Mouse (Mus musculus) spleen, adult 2 months (tissue): ENCODE results near the gene Anxa4. TPM values are rescaled to one million over a fixed set of nuclear protein-coding genes. Genes with fewer than 3 reads are reported as not detected.
A peak's percentile ranks its signal among the peaks of the same experiment; 100 is the strongest.

ENCODE experiments used
- DNase-seq, 2 experiments: peaks; one replicate each; pipeline versions ENCODE4 v3.0.0 to v3.0.0-alpha.2; 2012 to 2021; ENCODE audit warnings: low spot score in 2 of 2, low read depth in 1 of 2
- H3K27ac ChIP-seq: fragments of 200-500 bp; 2 replicates; pipeline ENCODE4 v1.5.1; 2012; ENCODE audit warnings: low read length, inconsistent platforms; ENCODE audit not compliant: insufficient read depth
- H3K27me3 ChIP-seq: fragments of 200-500 bp; 2 replicates; pipeline ENCODE4 v1.6.1; 2012; ENCODE audit warnings: mild to moderate bottlenecking, moderate library complexity, low read length, inconsistent platforms; ENCODE audit not compliant: control insufficient read depth, insufficient read depth
- H3K36me3 ChIP-seq: fragments of 200-500 bp; 2 replicates; pipeline ENCODE4 v1.6.1; 2012; ENCODE audit warnings: mild to moderate bottlenecking, low read length, inconsistent platforms; ENCODE audit not compliant: control insufficient read depth, insufficient read depth
- H3K4me1 ChIP-seq: fragments of 200-500 bp; 2 replicates; pipeline ENCODE4 v1.6.1; 2011; ENCODE audit warnings: inconsistent platforms; ENCODE audit not compliant: control insufficient read depth, insufficient read depth, insufficient read length
- H3K4me3 ChIP-seq: fragments of 200-500 bp; 2 replicates; pipeline ENCODE4 v1.5.1; 2011; ENCODE audit warnings: mild to moderate bottlenecking, inconsistent platforms; ENCODE audit not compliant: insufficient read depth, insufficient read length; ENCODE audit errors: extremely low read depth
- CTCF ChIP-seq: fragments of 200-500 bp; IDR thresholded peaks from 2 replicates; pipeline ENCODE4 v1.5.1; 2011; ENCODE audit warnings: mild to moderate bottlenecking, inconsistent platforms; ENCODE audit not compliant: insufficient read depth, insufficient read length, insufficient replicate concordance; ENCODE audit errors: extremely low read depth
- POLR2A ChIP-seq: fragments of 200-500 bp; IDR thresholded peaks from 2 replicates; pipeline ENCODE4 v1.6.1; 2011; ENCODE audit warnings: low read depth, low read length, inconsistent platforms
- WGBS: fragments of 180-500 bp; shearing (Covaris S2); methylation state at CpG from one replicate; pipeline ENCODE4 v1.1.7; 2018; 5-methylcytosine and 5-hydroxymethylcytosine counted together
- polyA plus RNA-seq: library from polyadenylated mRNA; depleted of rRNA; stranded (reverse); fragments of >200 nt; gene quantifications from 2 replicates; pipeline ENCODE4 v1.2.3, GENCODE M21; 2012; rRNA removed

Gene Anxa4
- polyA plus RNA-seq, 1 experiment, result 13.7 TPM

GRCm38 (mm10) chr6:86708072-86708774 is 85.2 kb downstream of the Anxa4 start:
- DNase-seq, result no peak
- WGBS, result 89% methylated on average over 4 of the region's 4 CpGs
- Histone ChIP-seq H3K4me1 (no peaks in the 10 kb centered on the region), H3K27me3 (no peaks in the 10 kb centered on the region), H3K36me3 (peaks cover 21% of the 10 kb centered on the region), H3K4me3 (no peak overlapping the region), H3K27ac (no peak overlapping the region)
- TF ChIP-seq CTCF, result no peak
- TF ChIP-seq POLR2A, result no peak

DNA sequence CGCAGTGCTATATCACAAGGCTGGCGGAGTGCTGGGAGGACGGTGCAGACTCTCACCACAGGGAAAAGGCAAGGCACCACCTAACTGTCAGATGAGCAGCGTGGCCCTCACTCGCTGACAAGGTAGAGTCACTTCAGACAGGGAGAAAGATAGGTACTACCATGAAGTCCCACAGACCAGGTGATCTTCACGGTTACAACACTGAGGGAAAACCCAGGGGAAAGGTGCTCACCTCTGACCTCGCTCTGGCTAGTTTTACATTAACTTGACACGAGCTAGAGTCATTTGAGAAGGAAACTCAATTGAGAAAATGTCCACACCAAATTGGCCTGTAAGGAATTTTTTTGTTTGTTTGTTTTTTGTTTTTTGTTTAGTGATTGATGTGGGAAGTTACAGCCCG is 90.8 kb downstream of the Anxa4 start:
- no peak overlapping the region for H3K4me3 ChIP-seq
- TF ChIP-seq CTCF (no peak), POLR2A (no peak)
- 91% methylated on average over 9 of the region's 9 CpGs for WGBS

GRCm38 (mm10) chr6:86697903-86698302 is 95.5 kb downstream of the Anxa4 start:
- Histone ChIP-seq H3K4me3 (no peak overlapping the region), H3K36me3 (peaks cover 26% of the 10 kb centered on the region), H3K4me1 (no peaks in the 10 kb centered on the region), H3K27ac (no peak overlapping the region), H3K27me3 (no peaks in the 10 kb centered on the region)
- no peak for DNase-seq
- no peak for TF ChIP-seq CTCF
- no peak for TF ChIP-seq POLR2A
- WGBS, result 80% methylated on average over 6 of the region's 6 CpGs

More for the DNA sequence above, 90.8 kb downstream of the Anxa4 start:
- Histone ChIP-seq H3K27me3 (no peaks in the 10 kb centered on the region), H3K27ac (no peak overlapping the region), H3K4me1 (no peaks in the 10 kb centered on the region), H3K36me3 (peaks cover 36% of the 10 kb centered on the region)
- no peak for DNase-seq

DNA sequence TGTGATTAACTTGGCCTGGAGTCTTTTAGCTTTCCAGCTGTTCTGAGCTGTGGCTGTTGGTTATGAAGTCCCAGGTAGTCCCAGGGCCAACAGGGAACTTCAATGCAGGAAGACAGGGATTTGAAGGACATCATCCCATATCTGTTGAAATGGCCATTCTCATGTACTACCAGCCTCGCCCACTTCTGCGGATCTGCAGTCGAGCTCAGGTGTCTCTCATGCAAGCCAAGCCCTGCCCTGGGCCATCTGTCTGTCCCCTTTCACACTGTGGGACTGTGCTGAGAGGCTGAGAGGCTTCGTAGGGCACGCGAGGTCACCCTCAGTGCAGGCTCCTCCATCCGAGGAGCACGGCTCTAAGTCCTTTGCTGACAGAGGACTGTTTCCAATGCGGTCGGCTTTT is 97.2 kb downstream of the Anxa4 start:
- WGBS, result 86% methylated on average over 10 of the region's 10 CpGs
- H3K36me3 ChIP-seq, result peaks cover 26% of the 10 kb centered on the region
- DNase-seq, result no peak
- H3K4me1 ChIP-seq, result no peaks in the 10 kb centered on the region
- no peak overlapping the region for H3K4me3 ChIP-seq
- no peaks in the 10 kb centered on the region for H3K27me3 ChIP-seq
- no peak overlapping the region for H3K27ac ChIP-seq
- TF ChIP-seq CTCF (no peak), POLR2A (no peak)

- Histone ChIP-seq H3K27me3 (no peaks in the 10 kb centered on the region), H3K4me1 (no peaks in the 10 kb centered on the region), H3K4me3 (no peak overlapping the region), H3K27ac (no peak overlapping the region), H3K36me3 (peaks cover 15% of the 10 kb centered on the region)
- DNase-seq, result peak; percentile 32 to 60
- peak; percentile 65; the same call in 1 of the 2 replicates for TF ChIP-seq CTCF
- no peak for TF ChIP-seq POLR2A
Observed at GRCm38 (mm10) chr6:86694465-86694864, 98.9 kb downstream of the Anxa4 start.

DNA sequence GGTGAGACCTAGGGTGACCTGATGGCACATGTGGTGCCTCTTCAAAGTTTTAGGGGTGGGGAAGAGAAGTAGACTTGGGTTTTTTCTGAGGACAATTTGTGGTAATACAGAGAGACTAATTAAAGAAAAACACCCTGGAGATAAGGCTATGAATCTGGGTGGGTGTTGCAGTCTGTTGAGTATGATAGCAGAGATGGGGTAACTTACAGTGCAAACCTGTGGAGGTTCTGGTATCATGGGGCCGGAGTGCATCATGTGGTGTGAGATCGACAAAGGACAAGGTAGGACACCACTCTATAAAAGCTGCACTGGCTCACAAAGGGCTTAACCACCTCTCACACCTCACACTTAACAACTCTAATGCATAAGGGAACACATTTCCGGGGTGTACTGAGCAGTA is 103.7 kb downstream of the Anxa4 start:
- Histone ChIP-seq H3K27me3 (no peaks in the 10 kb centered on the region), H3K4me3 (no peak overlapping the region), H3K4me1 (no peaks in the 10 kb centered on the region; the same call in 1 of the 2 replicates), H3K27ac (no peak overlapping the region), H3K36me3 (peaks cover 8% of the 10 kb centered on the region)
- TF ChIP-seq POLR2A (no peak), CTCF (no peak)
- WGBS, result 81% methylated on average over 3 of the region's 3 CpGs
- no peak for DNase-seq

GRCm38 (mm10) chr6:86686971-86687370 is 106.4 kb downstream of the Anxa4 start:
- H3K36me3 ChIP-seq, result peaks cover 3% of the 10 kb centered on the region
- H3K27me3 ChIP-seq, result no peaks in the 10 kb centered on the region
- no peak overlapping the region for H3K27ac ChIP-seq
- no peaks in the 10 kb centered on the region; the same call in none of the 2 replicates for H3K4me1 ChIP-seq
- H3K4me3 ChIP-seq, result no peak overlapping the region
- 85% methylated on average over 1 of the region's 1 CpGs for WGBS
- DNase-seq, result no peak
- no peak for TF ChIP-seq CTCF
- TF ChIP-seq POLR2A, result no peak

Other genes with a start within 250 kb of the Anxa4 start
- 2.5 and 3.2 TPM in 2 replicates for gene Asprv1, start 165.4 kb downstream of the Anxa4 start, polyA plus RNA-seq
- gene Mxd1, start 124.4 kb downstream of the Anxa4 start, polyA plus RNA-seq, result 21.6 and 24.0 TPM in 2 replicates
- gene Snrnp27, start 109.1 kb downstream of the Anxa4 start, polyA plus RNA-seq, result 4.4 and 4.5 TPM in 2 replicates
- gene Gmcl1, start 60.2 kb downstream of the Anxa4 start, polyA plus RNA-seq, result 5.4 and 7.8 TPM in 2 replicates
- 21.5 and 22.1 TPM in 2 replicates for gene Aak1, start 55.9 kb upstream of the Anxa4 start, polyA plus RNA-seq
- gene Nfu1, start 215.7 kb upstream of the Anxa4 start, polyA plus RNA-seq, result 56.1 and 76.2 TPM in 2 replicates
- gene Gfpt1, start 249.3 kb upstream of the Anxa4 start, polyA plus RNA-seq, result 5.6 and 6.1 TPM in 2 replicates